Mouse (Mus musculus) kidney, adult 11 months (tissue): ENCODE data around the gene Sh3bp5.

Source experiments
- DNase-seq: peaks from one replicate; pipeline ENCODE4 v3.0.0; 2022

The Sh3bp5 gene

DNA sequence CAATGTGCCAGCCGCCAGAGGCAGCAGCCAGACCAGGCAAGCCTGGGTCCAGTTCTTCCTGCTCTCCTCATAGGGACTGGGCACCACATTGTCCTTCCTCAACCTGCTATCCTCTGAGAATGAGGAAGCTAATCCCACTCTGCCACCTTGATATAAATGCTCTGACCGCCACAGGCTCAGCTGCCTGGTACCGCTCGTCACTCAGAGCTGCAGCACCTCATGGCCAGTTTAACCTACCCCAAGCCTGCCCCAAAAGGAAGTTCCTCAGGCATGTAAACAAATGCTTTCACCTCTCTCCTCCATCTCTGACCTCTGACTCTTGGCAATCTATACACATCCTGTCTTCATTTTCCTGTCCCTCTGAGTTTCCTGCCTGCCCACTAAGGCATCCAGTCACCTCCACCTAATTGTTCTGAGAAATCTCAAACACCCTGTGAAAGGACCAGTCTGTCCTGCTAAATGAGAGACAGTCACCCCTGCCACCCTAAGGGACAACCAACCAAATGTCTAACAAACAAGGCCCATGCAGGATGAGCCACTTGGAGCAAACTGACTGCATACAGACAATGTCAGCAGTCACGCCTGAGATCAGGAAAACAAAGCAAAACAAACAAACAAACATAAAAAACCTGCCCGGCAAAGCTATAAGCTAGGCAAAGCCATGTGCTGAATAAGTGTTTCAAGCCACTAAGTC, 27.8 kb downstream of the Sh3bp5 start:
- DNase-seq: peak; percentile 47

DNA sequence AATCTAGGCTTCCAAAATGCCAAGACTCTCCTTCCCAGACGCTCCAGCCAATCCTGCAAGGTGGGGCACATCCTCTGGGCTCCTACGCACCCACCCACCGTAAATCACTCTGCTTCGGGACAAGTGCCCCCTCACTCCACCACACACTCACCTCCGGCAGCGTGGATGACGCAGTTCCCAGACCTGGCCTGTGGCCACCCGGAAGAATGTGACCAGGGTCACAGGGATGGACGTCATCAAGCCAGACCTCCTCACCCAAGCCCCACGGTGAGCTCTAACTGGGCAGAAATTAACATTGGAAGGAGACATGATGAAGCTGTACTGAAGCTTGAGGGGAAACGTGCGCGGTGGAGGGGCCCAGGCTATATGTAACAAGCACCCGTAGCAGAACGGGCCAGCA, 28.7 kb downstream of the Sh3bp5 start:
- peak; percentile 74 for DNase-seq

DNA sequence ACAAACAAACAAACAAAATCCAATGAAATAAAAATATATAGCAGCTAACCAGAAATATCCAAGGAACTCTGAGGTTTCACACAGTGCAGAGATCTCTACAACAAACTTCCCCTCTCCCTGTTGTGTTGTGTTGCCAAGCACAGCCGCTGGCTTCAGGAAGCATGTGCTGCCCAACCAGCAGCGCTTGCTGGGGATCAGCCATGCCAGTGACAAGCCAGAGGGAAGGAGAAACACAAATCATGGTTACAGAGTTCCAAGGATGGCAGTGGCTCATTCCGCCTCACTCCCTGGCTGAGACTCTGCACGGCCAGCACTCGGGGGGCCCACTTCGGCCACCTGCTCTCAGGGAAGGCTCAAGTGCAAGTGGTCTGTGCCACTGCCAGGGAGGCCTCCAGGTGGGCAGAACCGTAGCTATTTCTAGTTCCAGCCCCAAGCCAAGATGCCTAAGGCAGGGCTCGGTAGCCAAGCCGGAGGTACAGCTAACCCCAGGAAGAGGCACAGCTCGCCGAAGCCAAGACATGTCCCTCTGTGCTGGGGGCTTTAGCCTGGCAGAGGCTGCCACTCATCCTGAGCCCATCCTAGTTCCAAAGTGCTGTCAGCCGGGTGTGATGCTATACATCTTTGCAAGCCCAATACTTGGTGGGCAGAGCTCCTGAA, 29.6 kb downstream of the Sh3bp5 start:
- DNase-seq: no peak

DNA sequence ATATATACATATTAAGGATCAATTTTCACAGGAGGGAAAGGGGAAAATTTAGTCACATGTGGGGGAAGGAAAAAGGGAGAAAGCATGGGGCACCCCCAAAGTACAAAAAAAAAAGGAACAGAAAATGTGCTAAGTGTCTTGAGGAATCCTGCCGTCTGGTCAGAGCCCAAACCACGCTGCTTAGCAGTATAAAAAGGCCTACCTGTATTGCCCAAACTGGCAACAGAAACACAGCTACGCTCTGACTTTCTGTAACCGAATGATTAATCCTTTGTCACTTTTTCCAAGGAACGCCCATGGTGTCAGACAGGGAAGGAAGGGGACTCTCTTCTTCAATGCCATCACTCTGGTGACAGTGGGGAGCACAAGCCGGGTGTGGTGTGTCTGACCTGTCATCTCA, 30.2 kb downstream of the Sh3bp5 start:
- DNase-seq: no peak

DNA sequence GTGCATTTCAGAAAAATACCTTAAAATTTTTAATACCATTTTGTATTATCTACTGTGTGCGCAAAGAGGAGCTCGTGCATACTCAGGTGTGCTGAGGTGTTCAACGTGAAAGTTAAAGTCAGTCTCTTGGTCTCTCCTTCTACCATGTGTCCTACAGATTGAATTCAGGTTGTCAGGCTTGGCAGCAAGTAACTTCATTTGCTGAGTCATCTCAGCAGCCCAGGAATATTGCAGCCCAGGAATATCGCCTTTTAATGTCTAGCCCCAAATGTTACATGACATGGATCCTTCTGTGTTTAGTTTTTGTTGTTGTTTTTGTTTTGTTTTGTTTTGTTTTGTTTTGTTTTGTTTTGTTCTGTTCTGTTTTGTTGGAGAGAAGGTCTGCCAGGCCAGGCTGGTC, 31.2 kb downstream of the Sh3bp5 start:
- no peak for DNase-seq

DNA sequence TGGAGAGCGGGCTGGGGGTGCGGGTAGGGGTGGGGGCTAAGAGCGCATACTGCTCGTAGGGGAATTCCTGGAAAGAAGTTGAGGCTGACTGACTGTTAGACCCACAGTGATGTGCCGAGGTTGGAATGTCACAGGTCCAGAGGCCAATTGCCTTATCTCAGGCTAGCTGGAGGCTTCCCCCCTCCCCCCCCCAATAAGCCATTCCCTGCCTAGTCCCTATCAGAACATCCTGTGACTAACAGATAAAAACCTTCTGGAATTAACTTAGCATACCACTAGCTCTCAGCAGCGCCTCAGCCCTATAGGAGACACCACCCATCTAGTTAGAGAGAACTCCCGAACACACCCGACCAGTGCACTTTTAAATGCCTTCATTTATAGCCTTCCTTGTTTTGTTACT, 31.9 kb downstream of the Sh3bp5 start:
- DNase-seq: no peak

DNA sequence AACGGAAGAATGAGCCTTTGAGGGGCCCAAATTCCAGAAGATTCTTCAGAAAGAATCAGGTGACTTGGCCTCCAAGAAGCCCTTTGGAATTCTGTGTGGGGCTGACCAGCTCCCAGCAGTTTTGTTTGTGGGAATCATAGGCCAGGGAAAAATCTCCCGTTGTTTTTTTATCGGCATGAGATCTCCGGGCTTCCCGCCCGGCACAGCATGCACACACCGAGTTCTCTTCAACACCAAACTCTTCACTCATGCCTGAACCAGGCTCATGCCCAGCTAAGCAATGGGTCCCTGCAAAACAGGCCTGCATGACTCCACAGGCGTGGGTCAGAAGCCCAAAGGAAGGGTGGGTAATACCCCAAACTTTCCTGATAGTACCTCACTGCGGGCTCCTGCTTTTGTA, 32.3 kb downstream of the Sh3bp5 start:
- no peak for DNase-seq

DNA sequence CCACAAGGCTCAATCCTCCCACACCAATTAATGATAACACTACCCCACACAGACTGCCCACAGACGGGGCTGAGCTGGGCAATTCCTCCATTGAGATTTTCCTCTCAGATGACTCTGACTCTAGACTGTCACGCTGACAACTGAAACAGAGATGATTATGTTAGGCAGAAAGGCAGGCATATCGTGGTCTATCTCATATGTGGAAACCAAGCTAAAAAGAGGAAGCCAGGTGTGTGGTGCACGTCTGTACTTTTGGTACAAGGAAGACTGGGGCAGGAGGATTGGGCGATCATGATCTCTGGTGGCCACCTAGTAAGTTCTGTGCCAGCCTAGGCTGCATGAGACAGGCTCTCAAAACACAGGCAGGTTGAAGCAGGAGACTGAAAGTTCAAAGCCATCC, 33.2 kb downstream of the Sh3bp5 start:
- DNase-seq: no peak

DNA sequence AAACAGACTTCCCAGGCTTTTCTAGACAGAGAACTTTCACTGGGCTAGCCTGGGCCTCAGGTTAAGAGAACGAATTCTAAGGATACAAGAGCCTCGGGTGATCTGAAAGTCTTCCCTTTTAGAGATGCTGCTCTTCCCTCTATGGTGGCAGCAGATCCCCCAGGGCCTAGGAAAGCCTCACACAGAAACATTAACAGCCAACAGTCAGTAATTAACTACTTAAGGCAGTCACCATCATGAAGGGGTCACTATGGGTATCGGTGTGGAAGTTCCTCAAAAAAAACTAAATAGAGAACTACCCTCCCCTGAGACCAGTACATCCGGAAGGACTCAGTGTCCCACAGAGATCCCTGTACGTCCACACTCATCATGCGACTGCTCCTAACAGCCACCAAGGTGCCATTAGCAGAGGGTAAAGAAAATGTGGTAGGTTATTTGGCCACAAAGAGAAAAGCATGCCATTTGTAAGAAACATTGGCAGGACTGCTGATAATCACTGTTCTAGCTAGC, 33.9 kb downstream of the Sh3bp5 start:
- DNase-seq: no peak

DNA sequence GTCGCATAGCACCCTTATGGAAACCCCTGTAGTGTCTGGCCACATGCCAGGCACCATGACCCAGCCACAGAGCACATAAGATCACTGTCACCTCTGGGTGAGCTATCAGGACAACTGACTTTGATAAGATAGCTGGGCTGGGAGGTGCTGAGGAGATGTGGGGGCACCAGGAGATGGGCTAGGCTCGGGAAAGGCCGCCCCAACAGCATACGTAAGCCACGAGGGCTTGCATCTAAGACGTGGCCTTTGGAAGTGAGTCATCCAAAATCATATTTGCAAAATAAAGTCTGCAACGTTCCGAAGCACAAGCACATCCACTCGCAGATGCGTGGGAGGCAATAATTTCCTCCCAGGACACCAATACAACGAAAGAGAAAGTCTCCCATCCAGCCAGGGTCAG, 35.0 kb downstream of the Sh3bp5 start:
- DNase-seq: no peak

DNA sequence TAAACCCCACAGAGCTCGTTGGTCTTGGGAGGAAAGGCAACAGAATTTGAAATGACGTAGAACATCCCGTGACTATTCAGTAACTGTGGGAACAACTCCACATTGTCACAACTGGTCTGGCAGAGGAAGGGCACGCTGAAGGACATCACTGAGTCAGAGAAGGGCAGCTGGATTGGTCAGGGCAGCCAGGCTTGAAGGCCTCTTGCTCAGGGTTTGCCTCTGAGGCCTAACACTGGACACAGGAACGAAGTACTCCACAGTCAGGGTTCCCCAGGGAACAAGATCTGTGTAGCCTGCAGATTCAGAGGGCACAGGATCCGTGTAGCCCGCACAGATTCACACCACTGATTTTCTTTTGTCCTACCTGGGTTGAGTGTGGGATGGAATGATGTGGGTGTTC, 35.6 kb downstream of the Sh3bp5 start:
- peak; percentile 56 for DNase-seq

DNA sequence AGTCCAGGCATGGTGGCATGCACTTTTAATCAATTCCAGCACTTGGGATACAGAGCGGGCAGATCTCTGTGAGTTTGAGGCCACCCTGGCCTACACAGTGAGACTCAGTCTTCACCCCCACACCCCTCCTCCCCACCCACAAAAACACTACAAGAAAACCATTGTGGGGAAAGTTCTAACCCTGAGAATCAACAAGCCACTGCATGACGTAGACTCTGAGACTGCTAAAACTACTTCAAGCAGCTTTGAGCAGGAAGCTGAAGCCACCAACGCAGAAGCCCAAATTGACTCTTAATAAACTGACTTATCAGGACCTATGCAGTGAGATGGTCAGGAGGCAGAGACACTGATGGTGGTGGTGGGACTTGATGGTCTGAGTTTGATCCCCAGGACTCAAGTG, 36.6 kb downstream of the Sh3bp5 start:
- DNase-seq: no peak

DNA sequence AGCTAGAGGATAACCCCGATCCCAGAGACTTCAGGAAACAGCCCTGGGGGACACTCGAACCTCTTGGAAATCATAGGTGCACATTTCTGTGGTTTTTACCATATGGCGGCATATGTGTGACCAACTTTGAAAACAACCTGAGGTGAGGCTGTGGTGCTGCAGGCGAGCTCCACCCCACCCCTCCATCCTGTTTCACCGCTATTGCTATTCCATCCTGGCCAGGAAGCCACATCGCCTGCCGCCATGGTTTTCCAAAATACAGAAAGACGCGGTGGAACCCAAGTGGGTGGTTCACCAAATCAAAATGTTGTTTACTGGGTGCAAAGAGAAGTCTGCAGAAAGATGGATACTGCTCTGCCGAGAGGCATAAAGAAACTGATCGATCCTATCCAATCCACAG, 37.1 kb downstream of the Sh3bp5 start:
- DNase-seq: no peak

DNA sequence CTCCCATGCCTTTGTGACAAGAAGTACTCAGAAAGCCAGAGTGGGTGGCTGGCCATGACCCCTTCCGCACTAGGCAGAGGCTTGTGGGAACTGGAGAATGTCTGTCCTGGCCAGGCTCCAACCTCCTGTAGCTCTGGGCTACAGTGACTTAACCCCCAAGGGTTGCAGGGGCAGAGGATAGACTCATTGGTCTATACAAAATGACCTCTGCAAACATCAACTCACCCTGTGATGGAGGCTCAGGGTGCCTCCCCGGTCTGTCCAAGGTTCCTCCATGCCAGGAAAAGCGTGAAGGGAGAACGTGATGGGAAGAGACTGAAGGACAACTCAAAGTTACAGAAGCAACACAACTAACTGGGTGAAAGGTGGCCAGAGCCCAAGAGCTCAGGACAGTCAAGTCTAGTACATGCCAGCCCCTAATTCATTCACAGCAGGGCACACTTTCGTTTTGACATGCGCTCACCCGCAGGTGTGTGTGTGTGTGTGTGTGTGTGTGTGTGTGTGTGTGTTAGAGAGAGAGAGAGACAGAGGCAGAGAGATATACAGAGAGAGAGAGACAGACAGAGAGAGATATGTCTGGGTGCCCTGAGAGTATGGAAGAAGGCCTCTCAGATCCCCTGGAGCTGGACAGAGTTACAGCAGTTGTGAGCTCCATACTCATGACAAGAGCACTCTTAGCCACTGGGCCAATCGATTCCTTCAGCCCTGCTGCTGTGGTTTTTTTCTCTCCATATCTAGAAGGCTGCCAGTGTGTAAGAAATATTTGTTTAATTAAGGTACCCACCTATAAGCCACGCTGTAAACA, 37.9 kb downstream of the Sh3bp5 start:
- DNase-seq: peak; percentile 88

DNA sequence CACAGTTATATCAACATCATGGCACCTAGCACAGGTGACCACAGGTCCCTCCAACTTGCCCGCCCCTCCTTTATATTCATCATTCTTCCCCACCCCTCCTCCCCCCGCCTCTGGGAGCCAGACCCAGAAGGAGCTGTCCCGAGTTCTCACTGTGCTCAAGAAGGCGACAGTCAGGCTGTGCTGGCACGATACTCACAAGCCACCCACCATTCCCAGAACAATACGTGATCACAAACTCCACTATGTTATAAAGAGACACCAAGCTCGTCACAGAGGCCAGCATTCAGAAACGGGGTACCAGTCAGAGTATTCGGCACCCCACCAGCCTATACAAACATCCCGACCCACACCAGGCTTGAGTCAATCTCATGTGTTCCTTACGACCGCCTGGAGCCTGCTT, 38.5 kb downstream of the Sh3bp5 start:
- no peak for DNase-seq

DNA sequence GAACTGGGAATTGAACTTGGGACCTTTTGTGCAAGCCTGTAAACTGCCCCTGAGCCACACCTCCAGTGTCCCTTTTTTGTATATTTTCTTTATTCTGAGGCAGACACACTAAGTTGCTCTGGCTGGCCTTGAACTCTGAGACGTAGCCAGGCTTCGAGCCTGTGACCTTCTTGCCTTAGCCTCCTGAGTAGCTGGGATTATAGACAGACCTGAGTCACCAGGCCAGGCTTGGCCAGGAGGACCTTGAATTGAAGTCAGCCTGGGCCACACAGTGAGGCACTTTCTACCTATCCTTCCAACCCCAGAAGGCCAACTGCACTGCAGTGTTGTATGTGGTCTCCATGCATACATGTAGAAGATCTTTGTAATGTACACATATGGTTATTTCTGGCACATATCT, 39.5 kb downstream of the Sh3bp5 start:
- DNase-seq: no peak

DNA sequence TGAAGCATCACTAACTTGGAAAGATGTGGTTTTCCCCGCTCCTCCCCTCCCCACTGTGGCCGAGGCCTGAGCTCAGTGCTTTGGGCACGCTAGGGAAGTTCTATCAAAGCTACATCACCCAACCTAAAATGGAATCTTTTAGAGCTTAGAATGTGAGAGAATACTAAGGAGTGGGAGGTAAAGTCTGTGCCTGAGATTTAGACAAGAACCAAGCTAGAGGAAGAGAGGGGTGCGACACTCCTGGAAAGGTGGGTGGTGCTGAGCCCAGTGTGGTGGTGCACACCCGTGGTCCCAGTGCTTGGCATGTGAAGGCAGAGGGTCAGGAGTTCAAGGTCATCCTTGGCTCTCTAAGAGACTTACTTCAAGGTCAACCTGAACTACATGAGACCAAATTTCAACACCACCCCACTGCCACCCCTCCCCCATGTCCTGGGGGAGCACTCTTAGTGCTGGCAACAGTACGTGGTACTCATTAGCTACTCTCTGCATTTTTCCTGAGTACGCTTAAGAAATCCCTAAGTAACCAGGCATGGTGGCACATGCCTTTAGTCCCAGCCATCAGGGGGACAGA, 40.2 kb downstream of the Sh3bp5 start:
- DNase-seq: peak; percentile 57

DNA sequence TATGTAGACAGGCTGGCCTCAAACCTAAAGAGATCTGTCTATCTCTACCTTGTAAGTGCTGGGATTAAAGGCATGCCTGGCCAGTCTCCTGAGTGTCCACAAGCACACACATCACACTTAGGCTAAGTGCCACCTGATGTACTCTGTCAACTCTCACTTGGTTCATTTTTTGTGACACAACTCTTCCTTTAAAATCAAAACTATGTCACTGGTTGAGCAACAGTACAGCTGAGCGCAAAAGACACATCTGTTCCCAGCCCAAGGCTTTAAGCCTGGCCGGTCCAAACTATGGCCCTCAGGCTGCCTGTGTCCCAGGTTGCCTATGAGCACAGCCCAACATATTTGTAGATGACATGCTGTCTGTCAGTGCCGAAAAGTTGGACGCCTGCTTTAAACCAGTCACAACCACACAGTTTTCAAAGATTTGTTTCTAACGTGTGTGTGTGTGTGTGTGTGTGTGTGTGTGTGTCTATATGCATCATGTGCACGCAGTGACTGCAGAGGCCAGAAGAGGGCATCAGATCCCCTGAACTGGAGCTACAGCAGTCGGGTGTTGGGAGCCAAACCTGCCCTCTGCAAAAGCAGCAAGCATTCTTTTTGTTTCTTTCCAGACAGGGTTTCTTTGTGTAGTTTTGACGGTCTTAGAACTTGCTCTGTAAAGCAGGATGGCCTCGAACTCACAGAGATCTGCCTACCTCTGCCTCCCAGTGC, 40.9 kb downstream of the Sh3bp5 start:
- DNase-seq: no peak

DNA sequence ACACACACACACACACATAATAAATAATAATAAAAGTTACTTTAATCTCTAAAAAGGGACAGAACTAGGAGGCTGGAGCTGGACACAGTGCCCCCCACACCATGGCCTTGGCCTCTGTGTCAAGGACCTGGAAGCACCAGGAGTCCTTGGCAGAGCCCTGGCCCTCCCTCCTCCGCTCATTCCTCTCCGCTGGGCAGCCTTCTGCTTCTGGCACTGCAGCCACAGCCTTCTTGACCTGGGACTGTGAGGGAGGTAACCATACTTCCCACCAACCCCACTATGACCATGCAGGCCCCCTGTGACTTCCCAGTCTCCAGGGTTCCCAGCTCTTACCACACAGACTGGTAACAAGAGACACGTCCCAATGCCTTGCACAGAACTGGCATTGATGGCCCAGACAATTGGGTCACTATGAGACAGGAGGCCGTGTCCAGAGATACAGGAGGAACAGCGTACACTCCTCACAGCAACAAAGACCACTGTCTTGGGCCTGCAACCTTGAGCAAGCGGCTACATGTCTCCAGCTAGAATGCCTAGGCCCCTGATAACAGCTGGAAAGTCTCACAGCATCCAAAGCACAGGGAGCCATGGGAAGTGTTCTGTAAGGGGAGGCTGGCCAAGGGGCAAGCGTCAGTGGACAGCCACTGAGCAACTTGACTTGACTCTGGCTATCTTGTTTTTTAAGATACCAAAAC, 41.8 kb downstream of the Sh3bp5 start:
- DNase-seq: no peak

DNA sequence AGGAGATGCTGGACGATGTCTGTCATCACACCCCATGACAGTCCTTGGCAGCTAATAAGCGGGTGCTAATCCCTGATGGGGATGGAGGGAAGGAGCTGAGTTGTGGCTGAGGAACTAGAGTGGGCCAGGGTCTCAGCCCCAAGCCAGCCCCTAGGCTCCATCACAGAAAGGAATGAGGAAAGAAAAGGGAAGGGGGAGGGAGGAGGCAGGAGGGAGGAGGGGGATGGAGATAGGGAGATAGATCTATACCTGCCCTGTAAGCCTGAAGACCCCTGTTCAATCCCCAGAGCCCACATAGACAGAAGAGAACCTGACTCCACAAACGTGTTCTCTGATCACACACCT, 42.4 kb downstream of the Sh3bp5 start:
- DNase-seq: no peak

DNA sequence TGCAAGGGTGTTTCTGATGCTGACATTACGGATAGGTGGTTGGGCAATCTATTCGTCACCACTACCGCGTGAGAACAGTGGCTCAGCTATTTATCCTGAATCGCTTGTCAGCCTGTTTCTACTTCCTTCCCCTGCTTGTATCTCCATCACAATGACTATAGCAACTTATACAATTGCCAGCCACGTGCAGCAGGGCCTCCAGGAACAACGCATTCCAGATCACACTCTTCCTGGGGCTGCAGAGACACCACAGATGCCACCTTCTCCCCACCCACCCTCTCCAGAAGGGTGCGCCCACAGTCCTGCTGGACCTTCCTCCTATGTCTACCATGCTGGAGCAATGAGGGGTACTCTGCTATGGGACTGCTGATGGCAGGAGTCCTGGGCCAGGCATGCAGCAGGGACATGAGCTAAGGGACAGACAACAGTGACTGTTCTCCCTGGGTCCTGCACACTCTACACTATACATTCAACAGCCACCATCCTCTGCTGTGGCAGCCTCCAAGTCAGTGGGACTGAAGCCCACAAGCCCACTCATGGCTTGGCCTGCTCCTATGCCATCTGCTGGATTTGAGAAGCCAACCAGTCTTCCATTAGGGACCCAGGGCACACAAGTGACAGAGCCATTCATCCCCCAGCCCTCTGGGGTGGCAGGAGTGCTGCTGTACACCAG, 42.9 kb downstream of the Sh3bp5 start:
- DNase-seq: peak; percentile 3

DNA sequence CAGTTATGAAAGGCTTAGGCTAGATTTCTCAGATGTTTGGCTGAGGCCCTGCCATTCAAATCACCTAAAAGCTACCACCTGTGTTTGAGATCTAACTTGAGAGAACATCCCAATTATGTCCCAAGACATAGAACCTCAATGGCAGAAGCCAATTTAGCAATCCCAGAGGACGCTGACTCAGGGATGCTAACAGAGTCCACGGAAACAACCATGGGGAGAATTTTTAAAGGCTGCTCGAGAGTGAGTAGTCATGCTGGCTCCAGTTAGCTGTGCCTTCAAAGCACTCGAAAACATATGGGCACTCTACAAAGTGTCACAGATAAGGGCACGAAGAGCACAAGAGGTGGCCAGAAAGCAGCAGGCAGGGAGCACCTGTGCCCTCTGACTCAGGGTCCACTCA, 43.6 kb downstream of the Sh3bp5 start:
- no peak for DNase-seq
